Mouse (Mus musculus) MEL (cell line): Measurements from ENCODE around the gene Cyfip2. TPM values are rescaled to one million over a fixed set of nuclear protein-coding genes. Genes with fewer than 3 reads are reported as not detected.

Source experiments
- DNase-seq: peaks from one replicate; pipeline ENCODE4 v3.0.0; 2011; ENCODE audit warnings: low read depth, low spot score
- H3K27ac ChIP-seq: 2 replicates; pipeline ENCODE4 v1.5.1; 2012; ENCODE audit warnings: low read depth, mild to moderate bottlenecking, control low read depth, low read length, moderate library complexity; ENCODE audit not compliant: control insufficient read depth
- H3K27me3 ChIP-seq, 2 experiments: fragments of 150-350 bp in 1 of 2; sonication (generic) in 1 of 2; 2 replicates each; pipeline ENCODE4 v1.6.1; 2012; ENCODE audit warnings: low read length in 2 of 2, mild to moderate bottlenecking in 2 of 2, improper control_type of control experiment in 1 of 2, moderate library complexity in 1 of 2; ENCODE audit not compliant: insufficient read depth in 2 of 2, control insufficient read depth in 1 of 2
- H3K36me3 ChIP-seq, 2 experiments: 2 replicates each; pipeline ENCODE4 v1.6.1; 2012 to 2014; ENCODE audit warnings: low read length in 2 of 2, improper control_type of control experiment in 1 of 2, inconsistent platforms in 1 of 2, mild to moderate bottlenecking in 1 of 2; ENCODE audit not compliant: insufficient read depth in 2 of 2, control insufficient read depth in 1 of 2
- H3K4me1 ChIP-seq, 2 experiments: fragments of 150-350 bp in 1 of 2; sonication (generic) in 1 of 2; 2 replicates each; pipeline ENCODE4 v1.6.1; 2012; ENCODE audit warnings: low read length in 2 of 2, improper control_type of control experiment in 1 of 2, mild to moderate bottlenecking in 1 of 2; ENCODE audit not compliant: insufficient read depth in 2 of 2, control insufficient read depth in 1 of 2
- H3K4me3 ChIP-seq, 2 experiments: fragments of 150-350 bp in 1 of 2; sonication (generic) in 1 of 2; 2 replicates each; pipeline ENCODE4 v1.5.1; 2012; ENCODE audit warnings: low read depth in 2 of 2, low read length in 2 of 2, mild to moderate bottlenecking in 2 of 2, moderate library complexity in 2 of 2, control low read depth in 1 of 2, improper control_type of control experiment in 1 of 2; ENCODE audit not compliant: control insufficient read depth in 1 of 2, insufficient read depth in 1 of 2
- H3K79me2 ChIP-seq: 2 replicates; pipeline ENCODE4 v1.6.1; 2012; ENCODE audit warnings: mild to moderate bottlenecking, low read length, moderate library complexity; ENCODE audit not compliant: control insufficient read depth, poor library complexity, insufficient read depth
- H3K9ac ChIP-seq: 2 replicates; pipeline ENCODE4 v1.6.1; 2012; ENCODE audit warnings: low read depth, mild to moderate bottlenecking, control low read depth, low read length, moderate library complexity; ENCODE audit not compliant: control insufficient read depth, poor library complexity, severe bottlenecking
- H3K9me3 ChIP-seq: fragments of 150-350 bp; sonication (generic); replicated peaks from 2 replicates; pipeline ENCODE4 v1.6.1; 2012; ENCODE audit warnings: mild to moderate bottlenecking, low read length, improper control_type of control experiment, moderate library complexity; ENCODE audit not compliant: insufficient read depth
- CHD2 ChIP-seq: IDR thresholded peaks from 2 replicates; pipeline ENCODE4 v1.6.1; 2011; ENCODE audit warnings: low read length, improper control_type of control experiment
- E2F4 ChIP-seq: IDR thresholded peaks from 2 replicates; pipeline ENCODE4 v1.6.1; 2011; ENCODE audit warnings: low read depth, low read length, improper control_type of control experiment, borderline replicate concordance
- ETS1 ChIP-seq: IDR thresholded peaks from 2 replicates; pipeline ENCODE4 v1.6.1; 2012; ENCODE audit warnings: low read depth, mild to moderate bottlenecking, inconsistent platforms, low read length, improper control_type of control experiment, moderate library complexity
- GABPA ChIP-seq: IDR thresholded peaks from 2 replicates; pipeline ENCODE4 v1.6.1; 2012; ENCODE audit warnings: low read depth, mild to moderate bottlenecking, inconsistent platforms, low read length, improper control_type of control experiment, moderate library complexity
- MAZ ChIP-seq: IDR thresholded peaks from 2 replicates; pipeline ENCODE4 v1.6.1; 2012; ENCODE audit warnings: low read depth, mild to moderate bottlenecking, inconsistent platforms, low read length, improper control_type of control experiment
- MXI1 ChIP-seq: IDR thresholded peaks from 2 replicates; pipeline ENCODE4 v1.6.1; 2011; ENCODE audit warnings: mild to moderate bottlenecking, low read depth, low read length, improper control_type of control experiment
- MYB ChIP-seq: IDR thresholded peaks from 2 replicates; pipeline ENCODE4 v1.6.1; 2011; ENCODE audit warnings: mild to moderate bottlenecking, low read depth, low read length, improper control_type of control experiment
- MYC ChIP-seq: IDR thresholded peaks from 2 replicates; pipeline ENCODE4 v1.6.1; 2011; ENCODE audit warnings: low read depth, mild to moderate bottlenecking, low read length, improper control_type of control experiment, moderate library complexity
- POLR2AphosphoS2 ChIP-seq: IDR thresholded peaks from 2 replicates; pipeline ENCODE4 v1.6.1; 2011; ENCODE audit warnings: low read length, improper control_type of control experiment
- RAD21 ChIP-seq: IDR thresholded peaks from 2 replicates; pipeline ENCODE4 v1.6.1; 2011; ENCODE audit warnings: mild to moderate bottlenecking, low read depth, low read length, improper control_type of control experiment
- SIN3A ChIP-seq: IDR thresholded peaks from 2 replicates; pipeline ENCODE4 v1.6.1; 2012; ENCODE audit warnings: low read length, improper control_type of control experiment, inconsistent platforms
- SMC3 ChIP-seq: IDR thresholded peaks from 2 replicates; pipeline ENCODE4 v1.6.1; 2011; ENCODE audit warnings: low read depth, low read length, improper control_type of control experiment
- TBP ChIP-seq: IDR thresholded peaks from 2 replicates; pipeline ENCODE4 v1.8.0; 2011; ENCODE audit warnings: low read depth, low read length, improper control_type of control experiment
- TCF12 ChIP-seq: IDR thresholded peaks from 2 replicates; pipeline ENCODE4 v1.6.1; 2014; ENCODE audit warnings: low read depth, mild to moderate bottlenecking, inconsistent platforms, low read length, improper control_type of control experiment, moderate library complexity
- ZC3H11A ChIP-seq: IDR thresholded peaks from 2 replicates; pipeline ENCODE4 v1.6.1; 2012; ENCODE audit warnings: low read depth, mild to moderate bottlenecking, inconsistent platforms, low read length, improper control_type of control experiment
- ZNF384 ChIP-seq: IDR thresholded peaks from 2 replicates; pipeline ENCODE4 v1.6.1; 2012; ENCODE audit warnings: low read depth, mild to moderate bottlenecking, inconsistent platforms, low read length, improper control_type of control experiment
- polyA plus RNA-seq, 2 experiments: library from polyadenylated mRNA; stranded (reverse) in 1 of 2; unstranded in 1 of 2; fragments of >175 nt in 1 of 2; fragments of >200 nt in 1 of 2; gene quantifications; 2 replicates each; pipeline versions ENCODE4 v1.2.1 to v1.2.4; 2012; ENCODE audit warnings: low replicate concordance in 2 of 2, low read depth in 1 of 2; ENCODE audit not compliant: insufficient read length in 2 of 2, insufficient read depth in 1 of 2, missing spikeins in 1 of 2
- total RNA-seq: library from RNA; depleted of rRNA; stranded (reverse); fragments of 300-350 nt; gene quantifications from 2 replicates; pipeline ENCODE4 v1.2.3, GENCODE M21; 2012

Cyfip2 gene
- total and polyA plus RNA-seq, 3 experiments, result 9.9 to 31.8 (median 18.9) TPM

DNA sequence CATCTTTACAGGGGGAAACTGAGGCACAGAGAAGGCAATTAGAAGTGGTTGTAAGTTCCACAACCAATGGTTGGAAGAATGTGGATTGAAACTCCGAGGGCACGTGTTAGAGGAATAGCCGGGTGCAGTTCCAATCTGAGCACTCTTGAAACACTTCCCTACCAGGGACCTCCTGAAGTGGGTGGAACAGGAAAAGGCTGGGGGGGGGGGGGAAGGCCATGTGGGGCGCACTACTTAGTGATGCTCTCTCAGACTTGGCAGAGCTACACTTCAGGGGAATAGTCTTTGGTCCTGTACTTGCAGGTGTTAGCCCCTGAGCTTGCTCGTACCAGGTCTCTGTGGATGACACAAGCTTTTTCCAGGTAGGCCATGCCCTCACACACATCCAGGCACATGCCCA, 23.4 kb upstream of the Cyfip2 start (continued):
- TF ChIP-seq MYB, result no peak
- no peak for TF ChIP-seq ETS1
- TF ChIP-seq TBP, result no peak
- no peak for TF ChIP-seq MAZ

GRCm38 (mm10) chr11:46332217-46332616, 19.6 kb upstream of the Cyfip2 start:
- Histone ChIP-seq H3K27me3 (peaks cover 2 to 4% of the 10 kb centered on the region in 2 experiments), H3K36me3 (no peaks in the 10 kb centered on the region), H3K9me3 (no peaks in the 10 kb centered on the region), H3K27ac (no peak overlapping the region), H3K4me3 (no peak overlapping the region), H3K4me1 (no peaks in the 10 kb centered on the region), H3K9ac (no peak overlapping the region), H3K79me2 (no peaks in the 10 kb centered on the region)
- TF ChIP-seq POLR2AphosphoS2, result no peak
- no peak for TF ChIP-seq E2F4
- TF ChIP-seq RAD21, result no peak
- no peak for TF ChIP-seq MXI1
- TF ChIP-seq ZC3H11A, result no peak
- TF ChIP-seq MAZ, result no peak
- no peak for TF ChIP-seq GABPA
- no peak for TF ChIP-seq TCF12
- TF ChIP-seq MYB, result no peak
- DNase-seq, result no peak

DNA sequence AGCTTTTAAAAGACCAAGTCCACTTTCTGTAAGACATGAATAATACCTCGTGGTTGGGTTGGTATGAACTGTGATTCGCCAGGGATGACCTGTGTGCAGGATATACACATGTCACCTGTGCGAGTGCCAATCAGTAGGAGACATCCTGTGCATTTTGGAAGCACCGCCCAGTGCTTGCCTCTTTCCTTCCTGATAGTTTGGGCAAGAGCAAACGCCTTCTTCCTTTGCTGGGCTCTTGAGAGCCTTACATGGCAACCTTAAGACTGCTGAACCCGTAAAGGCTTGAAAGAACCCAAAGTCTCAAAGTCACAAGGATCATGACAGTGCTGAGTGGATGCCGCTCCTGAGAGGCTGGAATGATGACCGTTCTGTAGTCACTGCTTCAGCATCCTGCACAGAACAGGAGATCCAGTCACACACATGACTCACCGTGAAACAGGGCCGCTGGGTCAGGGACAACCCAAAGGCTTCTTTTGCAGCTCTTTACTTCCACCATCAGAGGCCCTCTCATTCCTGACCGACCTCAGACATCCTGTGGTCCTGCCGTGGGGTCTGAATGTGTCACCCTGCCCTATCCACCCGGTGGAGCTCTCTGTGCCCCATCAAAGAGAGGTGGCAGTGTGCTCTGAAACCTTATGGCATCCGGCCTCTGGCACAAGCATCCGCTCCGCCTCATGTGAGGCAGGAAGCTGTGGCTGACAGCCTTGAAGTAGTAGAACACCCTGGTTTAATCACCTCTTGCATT, 13.8 kb upstream of the Cyfip2 start:
- Histone ChIP-seq H3K9me3 (no peaks in the 10 kb centered on the region), H3K36me3 (no peaks in the 10 kb centered on the region), H3K79me2 (no peaks in the 10 kb centered on the region), H3K9ac (no peak overlapping the region), H3K4me3 (no peak overlapping the region), H3K4me1 (no peaks in the 10 kb centered on the region), H3K27ac (no peak overlapping the region), H3K27me3 (peaks cover 2 to 5% of the 10 kb centered on the region in 2 experiments)
- no peak for DNase-seq
- TF ChIP-seq E2F4, result no peak
- no peak for TF ChIP-seq CHD2
- no peak for TF ChIP-seq ZNF384
- no peak for TF ChIP-seq SIN3A
- no peak for TF ChIP-seq RAD21
- TF ChIP-seq SMC3, result no peak
- no peak for TF ChIP-seq MYC
